Mouse (Mus musculus) kidney, postnatal 25 days (tissue): Measurements from ENCODE around the gene Layn.

Source experiments
- DNase-seq, 2 experiments: peaks; one replicate each; pipeline ENCODE4 v3.0.0; 2021; ENCODE audit warnings: mixed read lengths in 2 of 2

Layn gene

GRCm38 (mm10) chr9:51032291-51032690 lies 44.6 kb downstream of the Layn start:
- DNase-seq, result no peak

GRCm38 (mm10) chr9:51031603-51032002 lies 45.3 kb downstream of the Layn start:
- no peak for DNase-seq

GRCm38 (mm10) chr9:51030147-51030546 lies 46.7 kb downstream of the Layn start:
- no peak for DNase-seq

- DNase-seq, result no peak
Observed at GRCm38 (mm10) chr9:51026952-51027351, 49.9 kb downstream of the Layn start.

- DNase-seq, result no peak
Observed at GRCm38 (mm10) chr9:51021123-51021795, 55.6 kb downstream of the Layn start.

GRCm38 (mm10) chr9:51020351-51020750 lies 56.5 kb downstream of the Layn start:
- no peak for DNase-seq

GRCm38 (mm10) chr9:51019670-51020069 lies 57.2 kb downstream of the Layn start:
- no peak for DNase-seq

- no peak for DNase-seq
Observed at GRCm38 (mm10) chr9:51015732-51016131, 61.2 kb downstream of the Layn start.

GRCm38 (mm10) chr9:51013644-51014043 lies 63.2 kb downstream of the Layn start:
- no peak for DNase-seq

GRCm38 (mm10) chr9:51009656-51009950 lies 67.3 kb downstream of the Layn start:
- no peak for DNase-seq

- DNase-seq, result peak; percentile 92 to 96
Observed at GRCm38 (mm10) chr9:51008841-51009655, 67.8 kb downstream of the Layn start, which contains the start of gene Sik2. Gene Sik2 (minus strand): TSS chr9:51009073.

- DNase-seq, result peak in 1 of 2 experiments; percentile 42
Observed at GRCm38 (mm10) chr9:51008068-51008840, 68.6 kb downstream of the Layn start.

- no peak for DNase-seq
Observed at GRCm38 (mm10) chr9:51007726-51008067, 69.2 kb downstream of the Layn start.

GRCm38 (mm10) chr9:51006846-51007245 lies 70.0 kb downstream of the Layn start:
- peak; percentile 55 to 70 for DNase-seq
